Mouse (Mus musculus) urinary bladder, postnatal 36 days (tissue): Measurements from ENCODE around the gene Ldb2.

Source experiments
- DNase-seq, 2 experiments: peaks; one replicate each; pipeline ENCODE4 v3.0.0; 2022; ENCODE audit warnings: low spot score in 2 of 2, mixed read lengths in 1 of 2

Gene Ldb2

DNA sequence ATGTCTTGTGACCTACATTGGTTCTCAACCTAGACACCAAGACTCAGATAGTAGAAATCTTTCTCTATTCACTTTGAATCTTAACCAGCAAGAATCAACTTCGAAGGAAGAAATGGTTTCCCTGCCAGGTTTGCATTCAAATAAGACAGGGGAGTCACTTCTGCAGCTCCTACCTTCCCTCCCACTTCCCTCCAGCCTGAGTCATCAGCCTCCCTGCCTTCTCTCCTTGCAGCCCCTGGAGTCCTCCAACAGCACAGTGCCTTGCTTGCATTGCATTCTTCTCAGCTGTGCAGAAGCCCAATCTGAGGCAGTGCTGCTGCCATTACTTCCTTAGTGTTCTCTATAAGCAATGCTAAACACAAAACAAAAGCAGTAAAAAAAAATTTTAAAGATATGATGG, 79.6 kb downstream of the Ldb2 start:
- no peak for DNase-seq

DNA sequence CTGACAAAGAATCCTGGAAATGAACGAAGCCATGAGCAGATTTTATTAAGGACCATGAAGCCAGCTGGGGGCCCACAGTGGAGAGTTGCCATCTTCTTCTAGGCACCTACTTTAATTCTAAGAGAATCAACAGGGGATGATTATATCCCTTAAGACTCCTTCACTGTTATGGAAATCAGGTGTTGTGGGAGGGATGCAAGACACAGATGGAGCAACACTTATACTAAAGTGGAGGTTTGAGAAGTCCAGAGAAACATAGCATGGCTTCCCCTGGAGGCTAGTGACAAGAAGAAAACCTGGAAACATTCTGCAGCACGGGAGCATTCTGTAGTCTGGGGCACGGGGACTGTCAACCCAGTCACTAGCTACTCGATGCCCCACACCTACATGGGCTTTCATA, 85.0 kb downstream of the Ldb2 start:
- no peak for DNase-seq

DNA sequence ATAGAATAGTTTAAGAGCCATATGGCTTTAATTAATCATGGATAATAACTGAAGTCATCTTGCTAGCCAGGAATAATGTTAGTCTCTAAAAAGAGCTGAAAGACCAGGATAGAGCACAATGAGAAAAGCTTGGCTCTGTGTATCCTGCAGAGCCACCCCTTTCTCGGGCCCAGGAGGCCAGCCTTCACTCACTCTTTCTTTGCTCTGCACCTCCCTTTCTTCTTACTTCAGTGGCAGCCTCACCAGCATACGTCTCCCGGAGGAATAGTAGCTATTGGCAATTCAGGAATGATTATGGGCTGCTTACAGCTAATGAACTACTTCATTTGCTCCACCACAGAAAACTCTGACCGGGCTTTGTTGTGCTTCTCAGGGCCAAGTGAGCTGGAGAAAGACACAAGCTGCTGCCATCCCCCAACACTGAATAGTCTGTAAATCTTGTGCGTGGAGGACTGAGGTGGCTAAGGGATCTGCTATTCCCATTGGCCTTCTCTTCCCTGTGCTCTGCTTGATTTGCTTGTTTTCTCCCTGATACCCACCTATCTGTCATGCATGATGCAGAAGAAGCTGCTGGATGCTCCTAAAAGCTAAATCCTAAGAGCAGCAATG, 86.2 kb downstream of the Ldb2 start:
- no peak for DNase-seq

DNA sequence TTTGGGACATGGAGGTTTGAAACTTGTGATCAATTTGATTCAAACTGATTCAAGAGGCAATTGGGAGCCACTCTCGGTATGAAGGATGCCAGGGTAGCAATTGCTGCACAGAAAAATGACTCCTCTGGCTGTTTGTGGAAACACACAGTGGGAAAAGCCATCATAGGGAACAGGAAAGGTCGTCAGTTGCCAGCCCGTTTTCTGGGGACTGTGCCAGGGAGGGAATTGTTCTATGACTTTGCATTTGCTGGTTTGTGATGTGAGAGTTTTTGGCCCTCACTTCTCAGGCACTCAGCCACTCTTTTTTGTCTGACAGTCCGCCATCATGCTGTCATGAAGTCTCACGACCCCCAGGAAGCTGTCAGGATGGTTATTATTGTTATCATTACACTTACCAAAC, 88.3 kb downstream of the Ldb2 start:
- no peak for DNase-seq

DNA sequence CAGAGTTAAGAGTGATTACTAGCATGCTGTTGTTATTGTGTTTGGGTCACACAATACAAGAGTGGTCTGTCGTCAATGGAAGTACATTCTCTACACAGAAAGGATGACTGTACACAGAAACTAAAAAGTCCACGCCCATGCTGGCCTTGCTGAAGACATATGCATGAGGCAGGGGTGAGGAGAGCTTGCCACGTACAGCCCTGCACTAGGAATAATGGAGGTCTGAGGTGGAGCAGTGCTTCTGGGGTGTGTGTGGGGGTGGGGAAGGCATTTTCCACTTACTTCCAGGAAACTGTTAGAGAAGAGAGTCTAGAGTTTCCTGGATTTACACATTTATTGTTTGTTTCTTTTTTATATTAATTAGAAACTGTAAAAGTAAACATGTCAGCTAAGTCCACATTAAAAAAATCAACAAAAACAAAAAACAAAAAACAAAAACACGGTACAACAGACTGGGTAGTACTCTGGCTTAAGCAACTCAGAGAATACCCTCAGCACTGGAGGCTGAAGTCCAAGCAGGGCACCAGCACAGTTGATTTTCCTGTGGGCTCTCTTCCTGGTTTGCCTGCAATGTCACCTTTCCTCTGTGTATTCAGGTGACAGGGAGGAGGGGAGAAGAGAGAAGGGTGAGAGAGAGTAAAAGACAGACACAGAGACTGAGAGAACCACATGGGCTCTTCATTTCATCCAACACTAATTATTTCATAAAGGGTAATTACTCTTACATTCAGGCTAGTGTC, 89.2 kb downstream of the Ldb2 start:
- no peak for DNase-seq

DNA sequence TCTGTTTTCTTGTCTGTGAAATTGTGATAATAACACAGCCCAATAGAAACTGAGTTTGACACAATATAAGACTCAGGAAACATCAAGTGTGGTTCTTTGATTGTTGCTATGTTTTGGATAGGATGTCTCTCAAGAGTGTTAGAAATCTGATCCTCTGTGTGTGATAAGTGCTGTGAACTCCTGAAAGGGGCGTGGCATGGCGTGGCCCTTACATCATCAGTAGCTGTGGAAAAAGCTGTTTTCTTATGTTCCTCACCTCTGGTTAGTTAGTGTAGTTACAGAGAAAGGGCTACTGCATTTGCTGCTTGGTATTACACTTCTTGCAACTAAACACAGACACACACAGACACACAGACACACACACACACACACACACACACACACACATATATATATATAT, 90.2 kb downstream of the Ldb2 start:
- DNase-seq = no peak

DNA sequence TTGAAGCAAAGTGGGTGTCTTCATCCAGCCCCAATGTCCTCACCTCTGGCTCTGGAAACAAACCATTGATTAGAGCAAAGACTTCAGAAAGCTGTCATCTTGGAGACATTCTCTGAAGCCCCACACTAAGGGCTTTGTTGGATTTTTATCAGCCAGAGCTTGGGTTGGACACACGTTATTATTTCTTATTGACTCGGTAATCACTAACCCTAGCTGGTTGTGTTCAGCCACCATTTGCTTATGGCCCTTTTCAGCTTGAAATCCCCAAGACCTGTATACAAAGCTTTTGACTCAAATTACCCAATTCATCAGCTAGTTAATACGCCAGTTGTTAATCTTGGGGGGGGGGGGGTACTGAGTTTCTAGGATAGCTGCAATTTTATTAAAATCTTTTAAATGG, 91.5 kb downstream of the Ldb2 start:
- no peak for DNase-seq

DNA sequence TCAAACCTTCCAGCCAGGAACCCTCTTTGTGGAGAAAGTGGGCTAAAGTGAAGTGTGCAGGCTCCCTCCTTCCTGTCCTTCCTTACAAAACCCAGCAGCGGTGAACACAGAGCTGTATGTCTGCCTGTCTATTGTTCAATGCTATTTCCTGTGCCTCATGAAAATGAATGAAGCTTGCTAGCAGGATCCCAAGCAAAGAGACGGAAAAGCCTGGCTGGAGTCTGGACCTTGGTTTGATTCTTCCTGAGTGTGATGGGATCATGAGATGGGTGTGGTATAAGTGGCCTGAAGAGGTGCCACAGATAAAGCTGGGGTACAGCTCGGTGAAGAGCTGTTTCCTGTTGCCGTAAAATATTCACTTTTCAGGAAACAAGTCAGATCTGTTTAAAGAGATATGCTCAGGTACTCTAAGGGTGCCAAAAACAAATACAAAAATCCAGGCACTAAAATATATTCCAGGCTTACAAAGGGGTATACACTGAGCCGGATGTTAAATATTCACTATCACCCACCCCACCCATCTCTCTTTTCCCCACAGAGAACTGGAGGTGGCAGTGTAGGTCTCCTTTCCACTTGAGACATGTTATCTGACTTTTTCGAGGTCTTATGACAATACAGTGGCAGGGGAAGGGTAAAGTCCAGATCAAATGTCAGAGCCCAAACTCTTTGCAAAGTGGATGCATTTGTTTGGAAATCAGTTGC, 92.3 kb downstream of the Ldb2 start:
- DNase-seq = no peak

DNA sequence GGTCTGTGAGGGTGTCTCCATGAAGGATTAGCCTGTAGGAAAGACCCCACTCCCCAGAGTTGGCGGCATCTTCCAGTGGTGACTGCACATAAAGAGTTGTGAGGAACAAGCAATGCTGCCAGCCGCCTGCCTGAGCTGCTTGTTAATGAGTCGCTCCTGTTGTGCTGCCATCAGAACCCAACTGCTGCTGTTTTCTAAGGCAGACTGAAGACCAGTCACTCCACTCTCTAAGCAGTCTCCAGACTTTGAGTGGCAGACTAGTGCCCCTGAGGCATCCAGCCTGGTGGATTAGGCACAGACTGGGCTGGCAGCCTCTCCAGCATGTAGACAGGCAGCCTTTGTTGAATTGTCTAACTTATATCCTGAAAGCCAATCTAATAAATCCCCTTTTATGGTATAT, 101.5 kb downstream of the Ldb2 start:
- DNase-seq = no peak

DNA sequence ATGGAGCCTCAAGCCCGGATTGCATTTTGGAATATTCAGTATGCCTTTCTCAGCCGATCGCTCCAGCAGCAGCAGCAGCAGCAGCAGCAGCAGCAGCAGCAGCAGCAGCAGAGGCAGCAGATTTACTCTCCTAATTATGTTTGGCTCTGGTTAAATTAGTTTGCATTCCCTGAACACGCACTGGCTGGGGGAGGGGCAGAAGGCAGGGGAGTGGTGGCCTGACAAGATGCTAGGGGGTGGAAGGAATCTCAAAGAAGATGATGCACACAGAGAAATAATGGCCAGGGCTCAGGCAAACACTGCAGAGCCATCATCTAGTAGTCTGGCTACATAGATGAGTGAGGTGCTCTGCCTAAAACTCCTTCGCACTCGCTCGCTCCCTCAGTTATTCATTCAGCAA, 102.9 kb downstream of the Ldb2 start:
- DNase-seq = no peak

DNA sequence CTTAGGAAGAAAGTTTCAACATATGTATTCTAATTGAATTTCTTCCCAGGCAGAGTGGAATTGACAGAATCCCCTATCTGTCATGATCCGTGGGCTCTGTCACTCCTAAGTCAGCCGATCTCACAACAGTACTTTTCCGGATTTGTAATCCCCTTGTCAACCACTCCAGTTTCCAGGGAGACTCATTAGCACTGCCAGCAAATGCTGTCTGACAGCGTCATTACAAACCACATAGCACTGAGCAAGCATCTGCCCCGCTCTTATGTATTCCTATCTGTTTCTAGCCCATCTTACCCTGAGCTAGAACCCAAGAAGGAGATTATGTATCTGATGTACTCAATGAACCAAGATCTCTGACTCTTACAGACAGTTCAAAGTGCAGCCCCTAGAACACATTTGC, 105.8 kb downstream of the Ldb2 start:
- no peak for DNase-seq

DNA sequence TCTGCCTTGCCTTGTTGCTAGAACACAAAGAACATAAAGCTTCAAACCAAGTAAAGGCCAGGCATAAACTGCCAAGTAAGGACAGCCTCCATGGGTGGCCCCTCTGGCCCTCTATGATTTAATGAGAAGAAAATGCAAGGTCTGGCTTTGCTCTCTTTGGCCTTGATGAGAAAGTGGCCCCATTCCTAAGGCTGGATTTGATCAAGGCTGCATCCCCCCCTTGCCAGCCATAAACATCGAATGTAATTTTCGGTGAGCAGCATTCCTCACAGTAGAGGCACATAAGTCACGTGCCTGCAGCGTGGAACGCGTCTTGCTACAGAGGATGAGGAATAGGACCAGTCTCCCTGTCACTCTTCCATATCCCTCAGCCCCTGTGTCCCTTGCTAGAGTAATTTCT, 113.1 kb downstream of the Ldb2 start:
- DNase-seq = no peak

DNA sequence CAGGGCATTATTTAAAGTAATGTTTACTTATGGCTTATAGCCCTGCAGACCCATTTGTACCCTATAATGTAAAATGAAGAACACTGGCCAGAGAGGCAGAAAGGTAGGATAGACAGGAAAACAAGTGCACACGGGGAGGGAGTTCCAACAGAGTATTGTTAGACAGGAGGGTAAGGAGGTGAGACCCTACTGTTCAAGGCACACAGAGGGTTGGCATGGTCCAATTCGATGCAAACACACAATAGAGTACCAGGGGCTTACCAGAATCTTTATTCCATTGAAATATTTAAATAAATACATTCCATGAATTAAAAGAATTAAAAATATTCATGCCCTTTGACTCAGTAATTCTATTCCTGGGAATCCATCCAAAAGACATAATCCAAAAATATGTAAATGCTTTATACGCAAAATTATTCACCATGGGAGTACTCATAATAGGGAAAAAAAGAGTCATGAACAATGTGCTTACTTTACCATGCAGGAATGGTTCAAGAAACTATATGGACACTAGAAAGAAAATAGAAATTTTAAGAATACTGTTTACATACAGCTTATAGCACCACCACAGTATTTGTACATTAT, 118.3 kb downstream of the Ldb2 start:
- no peak for DNase-seq

DNA sequence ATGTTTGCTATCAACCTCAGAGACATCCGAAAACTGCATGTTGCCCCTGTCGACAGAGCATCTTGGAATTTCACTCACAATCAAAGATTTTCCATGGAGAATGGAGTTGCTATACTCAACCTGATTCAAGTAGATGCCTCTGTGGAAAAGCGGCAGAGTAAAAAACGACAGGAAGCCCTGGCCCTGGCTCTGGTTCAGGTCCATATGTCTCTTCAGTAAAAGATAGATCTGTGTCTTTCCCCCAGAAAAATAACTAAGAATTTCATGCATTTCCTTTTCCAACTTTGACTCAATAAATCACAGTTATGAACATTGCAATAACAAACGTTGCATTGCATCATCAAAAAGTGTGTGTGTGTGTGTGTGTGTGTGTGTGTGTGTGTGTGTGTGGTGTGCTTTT, 121.7 kb downstream of the Ldb2 start:
- DNase-seq = no peak

DNA sequence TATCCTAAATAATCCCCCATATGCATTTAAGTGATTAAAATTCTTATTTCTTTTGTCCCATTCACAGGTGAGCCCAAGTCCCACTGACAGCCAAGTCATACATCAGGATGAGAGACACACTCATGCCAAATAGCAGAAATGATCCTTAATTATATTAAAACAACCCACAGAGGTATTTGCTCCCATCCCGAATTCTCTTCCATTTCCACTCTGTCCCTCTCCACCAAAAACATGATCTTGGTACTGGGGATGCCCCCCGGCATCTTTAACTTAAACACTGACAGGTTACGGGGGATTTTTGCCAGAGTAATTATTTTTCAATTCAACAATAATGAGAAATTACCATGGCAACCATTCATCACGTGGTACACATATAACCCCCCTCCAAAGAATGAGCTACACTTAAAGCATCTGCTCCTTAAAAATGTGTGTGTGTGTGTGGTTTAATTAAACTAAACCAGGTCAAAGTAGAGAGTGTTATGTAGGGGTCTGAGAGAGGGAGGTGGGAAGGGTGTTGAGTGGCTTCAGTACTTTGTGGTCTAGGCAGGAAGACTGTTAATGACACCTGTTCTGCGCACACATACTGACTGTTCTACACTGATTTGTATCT, 123.2 kb downstream of the Ldb2 start:
- DNase-seq = no peak

DNA sequence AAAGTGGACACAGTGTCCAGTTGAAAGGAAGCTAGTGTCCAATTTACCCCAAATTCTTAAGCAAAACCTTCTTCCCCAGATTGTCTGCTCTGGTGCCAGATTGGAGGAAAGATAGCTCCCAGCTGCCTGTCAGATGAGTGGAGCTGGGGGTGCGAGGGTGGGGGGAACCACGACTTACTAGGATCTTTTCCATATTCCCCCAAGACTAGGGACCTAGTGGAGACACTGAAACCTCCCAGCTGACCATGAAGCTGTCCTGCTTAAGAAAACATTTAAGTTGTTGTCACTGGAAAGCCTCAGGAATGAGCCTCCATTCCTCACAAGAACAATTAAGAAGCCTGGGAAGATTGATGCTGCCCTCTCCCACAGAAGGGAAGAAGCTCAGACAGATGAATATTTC, 129.1 kb downstream of the Ldb2 start:
- no peak for DNase-seq

DNA sequence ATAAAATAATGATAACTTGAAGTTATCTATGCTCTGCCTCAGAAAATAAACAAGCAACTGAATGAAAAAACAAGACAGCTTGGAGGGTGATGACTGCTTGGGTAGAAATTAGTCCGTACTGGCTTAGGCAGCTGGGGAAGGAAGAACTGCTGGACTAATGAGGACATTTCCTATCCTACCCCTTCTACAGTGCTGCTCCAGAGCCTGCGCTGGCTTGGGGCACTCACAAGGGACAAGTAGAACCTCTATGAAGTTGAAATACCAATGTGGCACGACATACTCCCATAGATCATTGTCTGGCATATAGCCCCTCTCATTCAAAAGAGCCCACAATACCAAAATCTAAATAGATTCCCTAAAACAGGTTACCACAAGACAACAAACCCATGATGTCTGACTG, 131.6 kb downstream of the Ldb2 start:
- no peak for DNase-seq

DNA sequence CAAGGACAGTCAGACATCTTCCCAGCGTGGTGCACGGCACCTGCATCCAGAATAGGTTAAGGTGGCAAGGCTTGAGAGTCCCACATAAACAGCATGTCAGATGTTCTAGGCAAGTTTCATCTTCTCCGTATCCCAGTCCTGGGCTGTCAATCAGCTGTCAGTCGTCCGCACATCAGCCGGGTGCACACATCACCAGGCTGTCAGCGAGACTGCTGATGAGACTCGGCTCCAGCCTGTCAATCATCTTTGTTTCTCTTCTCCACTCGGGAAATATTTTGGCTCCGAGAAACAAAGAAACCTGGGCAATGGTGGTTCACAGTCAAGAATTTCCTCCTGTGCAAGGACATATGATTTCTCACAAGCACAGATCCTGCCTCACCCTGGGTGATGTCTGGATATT, 132.1 kb downstream of the Ldb2 start:
- no peak for DNase-seq

DNA sequence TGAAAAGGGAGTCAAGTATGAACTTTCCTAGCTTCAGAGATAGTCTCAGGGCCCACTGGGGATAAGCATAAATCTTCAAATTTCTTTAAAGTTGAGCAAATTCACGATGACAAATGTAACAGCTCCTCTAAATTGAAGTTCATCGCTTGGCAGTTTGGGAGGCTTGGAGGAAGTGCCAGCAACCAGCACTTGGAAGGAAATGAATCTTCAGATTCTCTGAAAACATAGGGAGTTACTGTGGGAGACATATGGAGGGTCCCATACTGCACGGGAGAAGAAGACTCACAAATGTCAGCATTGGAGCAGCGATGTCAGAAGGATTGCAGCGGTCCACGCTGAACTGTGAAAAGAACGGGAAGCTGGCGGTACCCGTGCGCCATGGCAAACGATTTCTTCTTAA, 139.8 kb downstream of the Ldb2 start:
- DNase-seq = no peak

DNA sequence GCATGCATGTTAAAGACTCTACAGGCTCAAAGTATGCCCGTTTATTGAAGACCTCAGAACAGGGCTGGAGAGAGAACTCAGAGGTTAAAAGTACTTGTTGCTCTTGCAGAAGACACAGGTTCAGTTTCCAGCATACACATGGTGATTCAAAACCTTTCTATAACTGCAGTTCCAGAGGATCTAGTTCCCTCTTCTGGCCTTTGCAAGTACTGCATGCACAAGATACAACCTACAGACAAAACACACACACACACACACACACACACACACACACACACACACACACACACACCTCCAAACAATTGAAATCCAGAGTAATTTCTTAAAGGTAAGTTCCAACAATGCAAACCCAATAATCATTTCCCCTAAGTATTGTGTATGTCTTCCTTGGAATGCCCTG, 142.8 kb downstream of the Ldb2 start:
- no peak for DNase-seq

DNA sequence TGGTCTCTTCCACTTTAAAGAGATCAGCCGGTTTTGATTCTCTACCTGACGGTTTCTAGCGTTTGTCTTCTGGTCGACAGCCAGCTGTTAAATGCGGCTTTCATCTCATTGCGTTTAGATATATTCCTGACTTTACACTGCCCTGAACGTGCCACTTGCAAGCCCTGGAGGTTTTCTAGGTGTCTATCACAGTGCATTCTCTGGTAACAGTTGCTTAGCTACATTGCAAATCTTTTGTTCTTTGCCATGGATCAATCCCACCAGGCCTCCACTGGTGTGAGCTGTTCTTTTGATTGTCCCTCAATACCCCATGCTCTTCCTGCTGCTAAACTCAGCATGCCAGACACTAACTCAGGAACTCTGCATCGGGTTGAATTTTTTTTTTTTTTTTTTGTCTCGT, 145.1 kb downstream of the Ldb2 start:
- DNase-seq = no peak

DNA sequence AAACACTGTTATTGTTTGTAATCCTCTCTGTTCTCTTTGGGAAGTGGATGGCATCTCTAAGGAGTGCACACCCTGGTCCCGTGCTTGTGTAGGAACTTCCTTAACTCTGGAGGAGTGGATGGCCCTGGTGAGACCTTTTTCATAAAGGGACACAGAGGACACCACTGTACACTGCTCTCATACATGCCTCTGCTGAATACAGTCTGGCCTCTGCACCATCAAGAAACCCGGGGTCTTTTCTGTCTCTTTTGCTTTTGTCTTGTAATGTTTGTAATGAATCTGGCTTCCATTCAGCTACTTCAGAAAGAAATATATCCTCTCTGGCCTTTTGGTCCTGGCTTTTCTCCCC, 152.7 kb downstream of the Ldb2 start:
- no peak for DNase-seq
